Mouse (Mus musculus) intestine, postnatal 0 days (tissue): Measurements from ENCODE around the gene Hist1h1t. TPM values are rescaled to one million over a fixed set of nuclear protein-coding genes. Genes with fewer than 3 reads are reported as not detected.
"Not testable (repeated sequence)": the region's sequence is repeated elsewhere in the genome, so short reads cannot be mapped to it uniquely, and the experiment has no call there.

ENCODE experiments used
- ATAC-seq: fragments of 200-750 bp; cut with Nextera tagmentation; 2 replicates; pipeline ENCODE4 v1.8.0; 2017; ENCODE audit warnings: mild to moderate bottlenecking, moderate TSS enrichment, moderate library complexity
- H3K27ac ChIP-seq: fragments of 300-500 bp; sonication (generic); 2 replicates; pipeline ENCODE4 v1.5.1; 2014; ENCODE audit warnings: mild to moderate bottlenecking, low read depth, low read length, moderate library complexity
- H3K27me3 ChIP-seq: fragments of 300-500 bp; sonication (generic); replicated peaks from 2 replicates; pipeline ENCODE4 v1.6.1; 2014; ENCODE audit warnings: low read length, mixed read lengths; ENCODE audit not compliant: control insufficient read depth, insufficient read depth
- H3K36me3 ChIP-seq: fragments of 300-500 bp; sonication (generic); 2 replicates; pipeline ENCODE4 v1.6.1; 2014; ENCODE audit warnings: mild to moderate bottlenecking, moderate library complexity; ENCODE audit not compliant: control insufficient read depth, insufficient read depth
- H3K4me1 ChIP-seq: fragments of 300-500 bp; sonication (generic); replicated peaks from 2 replicates; pipeline ENCODE4 v1.6.1; 2014; ENCODE audit warnings: antibody characterized with exemption, low read length, mixed read lengths; ENCODE audit not compliant: control insufficient read depth, insufficient read depth
- H3K4me2 ChIP-seq: fragments of 300-500 bp; sonication (generic); replicated peaks from 2 replicates; pipeline ENCODE4 v1.6.1; 2014; ENCODE audit warnings: low read depth, mild to moderate bottlenecking, moderate library complexity
- H3K4me3 ChIP-seq: fragments of 300-500 bp; sonication (generic); 2 replicates; pipeline ENCODE4 v1.5.1; 2014; ENCODE audit warnings: low read depth, low read length
- H3K9ac ChIP-seq: fragments of 300-500 bp; sonication (generic); 2 replicates; pipeline ENCODE4 v1.6.1; 2014; ENCODE audit warnings: mild to moderate bottlenecking, low read depth, low read length
- H3K9me3 ChIP-seq: fragments of 300-500 bp; sonication (generic); 2 replicates; pipeline ENCODE4 v1.6.1; 2016; ENCODE audit warnings: mixed run types; ENCODE audit not compliant: control insufficient read depth
- CTCF ChIP-seq: sonication (generic); IDR thresholded peaks from 2 replicates; pipeline ENCODE4 v1.5.1; 2016; ENCODE audit warnings: low read depth, mild to moderate bottlenecking, control low read depth, antibody characterized with exemption, moderate library complexity
- WGBS: fragments of 180-500 bp; shearing (Covaris S2); extraction: QIAGEN DNeasy Blood & Tissue Kit; methylation state at CpG from one replicate; pipeline ENCODE4 v1.1.7; 2014; 5-methylcytosine and 5-hydroxymethylcytosine counted together
- polyA plus RNA-seq: library from polyadenylated mRNA; unstranded; fragments of >200 nt; fragmentation: Nextera tagmentation; extraction: Ambion mirVana; gene quantifications from 2 replicates; pipeline ENCODE4 v1.2.1, GENCODE M21; 2015

Gene Hist1h1t
- polyA plus RNA-seq, 1 experiment from 2014 or later, result not detected

DNA sequence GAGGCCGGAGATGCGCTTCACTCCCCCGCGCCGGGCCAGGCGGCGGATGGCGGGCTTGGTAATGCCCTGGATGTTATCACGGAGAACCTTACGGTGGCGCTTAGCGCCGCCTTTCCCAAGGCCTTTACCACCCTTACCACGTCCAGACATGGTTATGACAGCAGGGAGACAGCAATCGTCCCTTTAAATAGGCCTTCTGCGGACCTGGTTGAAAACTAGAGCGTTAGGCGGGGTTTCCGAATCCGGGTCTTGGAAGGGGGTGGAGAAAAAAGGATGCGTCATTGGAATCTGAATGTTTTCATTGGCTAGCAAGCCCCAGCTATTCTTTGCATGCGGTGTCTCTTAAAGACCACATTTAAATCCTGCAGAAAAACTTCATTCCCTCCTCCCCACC lies 2.7 kb downstream of the Hist1h1t start, which contains the start of gene Hist1h4c:
Hist1h4c (minus strand) TSS at position 155 of the 394 bp plus-strand sequence.
- H3K4me1 ChIP-seq, result no peaks in the 10 kb centered on the region
- H3K27ac ChIP-seq, result peak within 1 kb of the TSS; percentile 24
- H3K4me3 ChIP-seq, result peak within 1 kb of the TSS; percentile 29
- ATAC-seq, result peak; percentile 91
- TF ChIP-seq CTCF, result peak; percentile 40
- H3K9ac ChIP-seq, result peak within 1 kb of the TSS; percentile 37
- H3K27me3 ChIP-seq, result no peaks in the 10 kb centered on the region
- H3K4me2 ChIP-seq, result peak within 1 kb of the TSS; percentile 60
- H3K9me3 ChIP-seq, result no peaks in the 10 kb centered on the region
- H3K36me3 ChIP-seq, result no peaks in the 10 kb centered on the region
- WGBS, result under 1% methylated on average over 20 of the region's 22 CpGs

DNA sequence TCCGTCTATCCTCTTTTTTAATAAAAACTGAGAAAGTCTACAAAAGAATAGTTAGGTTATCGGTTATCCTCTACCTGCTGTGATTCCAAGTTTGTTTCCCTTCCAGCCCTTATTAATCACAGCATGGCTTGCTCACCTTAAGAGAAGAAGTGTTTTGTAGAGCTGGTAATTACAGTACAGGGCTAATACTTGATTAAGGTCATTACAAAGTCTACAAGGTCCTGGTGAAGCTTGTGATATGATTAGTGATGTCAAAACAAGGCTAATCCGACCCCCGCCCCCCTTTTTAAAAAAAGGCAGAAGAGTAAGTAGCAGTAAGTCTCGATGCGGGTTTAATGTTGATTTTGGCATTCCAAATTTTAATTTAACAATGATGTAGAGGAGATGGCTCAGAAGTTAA lies 3.4 kb downstream of the Hist1h1t start:
- no peak for ATAC-seq
- no peaks in the 10 kb centered on the region for H3K9me3 ChIP-seq
- no peak overlapping the region for H3K9ac ChIP-seq
- H3K27me3 ChIP-seq, result no peaks in the 10 kb centered on the region
- peak overlapping the region; percentile 16; the same call in 1 of the 2 replicates for H3K27ac ChIP-seq
- H3K4me1 ChIP-seq, result no peaks in the 10 kb centered on the region
- no peaks in the 10 kb centered on the region for H3K36me3 ChIP-seq
- no peak for TF ChIP-seq CTCF
- WGBS, result 68% methylated on average over 6 of the region's 6 CpGs
- no peak overlapping the region for H3K4me2 ChIP-seq
- no peak overlapping the region for H3K4me3 ChIP-seq

GRCm38 (mm10) chr13:23699767-23700166 lies 4.2 kb downstream of the Hist1h1t start:
- H3K4me1 ChIP-seq, result no peaks in the 10 kb centered on the region
- no peaks in the 10 kb centered on the region for H3K36me3 ChIP-seq
- H3K9me3 ChIP-seq, result no peaks in the 10 kb centered on the region
- no peak overlapping the region for H3K9ac ChIP-seq
- no peak overlapping the region for H3K4me2 ChIP-seq
- ATAC-seq, result no peak
- H3K27ac ChIP-seq, result no peak overlapping the region
- peak; percentile 30 for TF ChIP-seq CTCF
- no peaks in the 10 kb centered on the region for H3K27me3 ChIP-seq
- WGBS, result 69% methylated on average over 3 of the region's 3 CpGs
- H3K4me3 ChIP-seq, result no peak overlapping the region

DNA sequence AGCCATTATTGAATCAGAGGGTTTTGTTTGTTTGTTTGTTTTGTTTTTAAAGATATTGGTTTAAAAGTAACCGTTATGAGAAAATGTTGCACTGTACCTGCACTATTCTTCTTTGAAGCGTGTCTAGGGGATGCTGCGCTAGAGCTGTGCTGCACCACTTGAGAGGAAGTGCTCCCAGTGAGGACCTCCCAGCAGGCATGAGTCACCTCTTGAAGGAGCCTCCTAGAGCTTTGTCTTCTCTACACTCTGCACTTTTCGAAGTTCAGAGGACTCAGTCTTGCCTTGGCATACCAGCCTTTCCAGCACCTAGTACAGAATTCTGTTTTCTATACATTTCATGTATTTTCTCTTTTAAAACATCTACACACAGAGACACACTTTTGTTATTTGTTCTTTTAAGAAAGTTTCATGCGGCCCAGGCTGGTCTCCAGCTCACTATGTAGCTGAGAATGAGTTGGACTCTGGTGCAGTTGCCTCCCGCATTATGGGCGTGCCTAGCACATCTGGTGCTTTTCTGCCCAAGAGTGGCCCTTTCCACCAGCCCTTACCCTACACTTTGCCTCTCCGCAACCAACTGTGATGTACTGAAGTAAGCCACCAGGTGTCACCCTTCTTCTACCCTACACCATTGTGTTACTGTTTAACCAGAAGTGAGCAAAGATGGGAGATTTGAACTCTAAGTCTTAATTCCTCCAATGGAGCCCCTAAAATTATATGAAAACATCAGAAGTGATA lies 5.3 kb downstream of the Hist1h1t start:
- Histone ChIP-seq H3K9ac (no peak overlapping the region), H3K27ac (no peak overlapping the region), H3K27me3 (no peaks in the 10 kb centered on the region), H3K4me3 (no peak overlapping the region), H3K36me3 (no peaks in the 10 kb centered on the region), H3K4me2 (no peak overlapping the region), H3K4me1 (no peaks in the 10 kb centered on the region), H3K9me3 (no peaks in the 10 kb centered on the region)
- 28% methylated on average over 8 of the region's 8 CpGs for WGBS
- peak; percentile 93 for TF ChIP-seq CTCF
- peak; percentile 47 for ATAC-seq

DNA sequence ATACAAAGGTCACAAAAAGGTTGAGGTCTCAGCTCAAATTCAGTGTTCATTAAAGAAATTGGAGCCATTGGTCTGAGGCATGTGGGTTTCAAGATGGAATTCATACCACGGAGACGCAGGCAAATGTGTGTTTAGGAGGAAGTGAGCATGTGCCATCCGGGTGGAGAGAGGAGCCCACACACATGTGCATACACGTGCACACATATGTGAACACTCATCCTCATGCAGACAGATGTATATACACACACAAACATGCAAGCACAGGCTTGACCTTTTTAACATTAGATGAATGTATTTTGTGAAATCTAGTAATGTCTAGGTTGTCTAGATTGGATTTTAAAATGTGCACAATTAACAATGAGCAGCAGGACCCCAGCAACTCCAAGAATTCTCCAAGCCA lies 6.6 kb downstream of the Hist1h1t start:
- Histone ChIP-seq H3K9ac (no peak overlapping the region), H3K9me3 (no peaks in the 10 kb centered on the region), H3K27me3 (no peaks in the 10 kb centered on the region), H3K4me2 (no peak overlapping the region), H3K36me3 (no peaks in the 10 kb centered on the region), H3K4me3 (no peak overlapping the region), H3K4me1 (no peaks in the 10 kb centered on the region), H3K27ac (no peak overlapping the region)
- WGBS, result 76% methylated on average over 4 of the region's 4 CpGs
- no peak for TF ChIP-seq CTCF
- no peak for ATAC-seq

DNA sequence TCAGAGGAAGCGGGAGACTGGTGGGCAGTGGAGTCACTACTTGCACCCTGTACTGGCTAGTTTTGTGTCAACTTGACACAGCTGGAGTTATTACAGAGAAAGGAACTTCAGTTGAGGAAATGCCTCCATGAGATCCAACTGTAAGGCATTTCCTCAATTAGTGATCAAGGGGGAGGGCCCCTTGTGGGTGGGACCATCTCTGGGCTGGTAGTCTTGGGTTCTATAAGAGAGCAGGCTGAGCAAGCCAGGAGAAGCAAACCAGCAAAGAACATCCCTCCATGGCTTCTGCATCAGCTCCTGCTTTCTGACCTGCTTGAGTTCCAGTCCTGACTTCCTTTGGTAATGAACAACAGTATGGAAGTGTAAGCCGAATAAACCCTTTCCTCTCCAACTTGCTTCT lies 7.2 kb downstream of the Hist1h1t start:
- H3K4me1 ChIP-seq, ATAC-seq, H3K9me3 ChIP-seq, H3K9ac ChIP-seq, H3K4me3 ChIP-seq, H3K27ac ChIP-seq, H3K36me3 ChIP-seq, H3K27me3 ChIP-seq, H3K4me2 ChIP-seq: not testable (repeated sequence)
- WGBS, result 58% methylated on average over 2 of the region's 2 CpGs
